Mouse (Mus musculus) neural tube, embryonic 11.5 days (tissue): ENCODE data around the gene Ccrl2. TPM values are rescaled to one million over a fixed set of nuclear protein-coding genes. Genes with fewer than 3 reads are reported as not detected.

Source experiments
- ATAC-seq: fragments of 200-750 bp; cut with Nextera tagmentation; 2 replicates; pipeline ENCODE4 v1.8.0; 2017; ENCODE audit warnings: moderate number of reproducible peaks, mild to moderate bottlenecking, moderate TSS enrichment, moderate library complexity; ENCODE audit not compliant: insufficient read depth, low FRiP score, low TSS enrichment
- DNase-seq: peaks from one replicate; pipeline ENCODE4 v3.0.0-alpha.2; 2015; ENCODE audit warnings: low spot score
- H3K27ac ChIP-seq: fragments of 300-500 bp; sonication (generic); 2 replicates; pipeline ENCODE4 v1.5.1; 2014; ENCODE audit warnings: low read depth, mild to moderate bottlenecking, low read length
- H3K27me3 ChIP-seq: fragments of 300-500 bp; sonication (generic); 2 replicates; pipeline ENCODE4 v1.6.1; 2014; ENCODE audit warnings: mild to moderate bottlenecking, low read length, mixed read lengths; ENCODE audit not compliant: control insufficient read depth, insufficient read depth
- H3K36me3 ChIP-seq: fragments of 300-500 bp; sonication (generic); 2 replicates; pipeline ENCODE4 v1.6.1; 2014; ENCODE audit warnings: mild to moderate bottlenecking, low read length, moderate library complexity, mixed read lengths; ENCODE audit not compliant: control insufficient read depth, insufficient read depth
- H3K4me1 ChIP-seq: fragments of 300-500 bp; sonication (generic); 2 replicates; pipeline ENCODE4 v1.6.1; 2014; ENCODE audit warnings: low read length, mixed read lengths; ENCODE audit not compliant: control insufficient read depth, insufficient read depth
- H3K4me2 ChIP-seq: fragments of 300-500 bp; sonication (generic); 2 replicates; pipeline ENCODE4 v1.6.1; 2014; ENCODE audit warnings: low read depth, mild to moderate bottlenecking, moderate library complexity
- H3K4me3 ChIP-seq: fragments of 300-500 bp; sonication (generic); 2 replicates; pipeline ENCODE4 v1.5.1; 2014; ENCODE audit warnings: low read depth, low read length
- H3K9ac ChIP-seq: fragments of 300-500 bp; sonication (generic); 2 replicates; pipeline ENCODE4 v1.6.1; 2014; ENCODE audit warnings: mild to moderate bottlenecking, low read length
- H3K9me3 ChIP-seq: fragments of 300-500 bp; sonication (generic); 2 replicates; pipeline ENCODE4 v1.6.1; 2016; ENCODE audit warnings: low read length; ENCODE audit not compliant: control insufficient read depth
- WGBS: fragments of 180-500 bp; shearing (Covaris S2); extraction: QIAGEN DNeasy Blood & Tissue Kit; methylation state at CpG from one replicate; pipeline ENCODE4 v1.1.7; 2014; 5-methylcytosine and 5-hydroxymethylcytosine counted together
- polyA plus RNA-seq: library from polyadenylated mRNA; unstranded; fragments of >200 nt; fragmentation: Nextera tagmentation; extraction: Ambion mirVana; gene quantifications from 2 replicates; pipeline ENCODE4 v1.2.1, GENCODE M21; 2014

The Ccrl2 gene
- polyA plus RNA-seq, 1 experiment from 2014 or later = 1.6 TPM

DNA sequence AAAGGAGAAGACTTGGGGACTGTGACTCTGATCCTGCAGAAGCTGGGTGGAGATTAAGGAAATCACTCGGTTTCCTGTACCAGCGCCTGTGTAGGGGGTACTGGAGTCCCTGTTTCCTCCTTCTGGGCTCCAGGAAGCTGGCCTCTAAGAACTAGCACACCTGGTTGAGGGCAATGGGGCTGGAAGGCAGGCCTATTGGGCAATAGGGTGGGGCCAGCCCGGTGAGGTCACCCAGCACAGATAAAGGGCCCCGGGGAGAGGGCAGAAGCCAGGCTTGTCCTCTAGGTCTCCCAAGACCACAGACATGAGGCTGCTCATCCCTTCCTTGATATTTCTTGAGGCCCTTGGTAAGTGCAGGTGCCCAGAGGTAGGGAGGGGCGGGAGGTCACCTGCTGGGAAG, 38.3 kb downstream of the Ccrl2 start, which contains the start of gene Ltf:
Ltf (plus strand) TSS at position 250 of the 400 bp plus-strand sequence.
- Histone ChIP-seq H3K9ac (no peak within 1 kb of the TSS), H3K27me3 (no peaks in the 10 kb centered on the region), H3K4me2 (no peak within 1 kb of the TSS), H3K4me1 (no peaks in the 10 kb centered on the region), H3K27ac (no peak within 1 kb of the TSS), H3K4me3 (no peak within 1 kb of the TSS), H3K36me3 (no peaks in the 10 kb centered on the region), H3K9me3 (no peaks in the 10 kb centered on the region)
- ATAC-seq (no peak), DNase-seq (no peak)
- WGBS = 74% methylated on average over 5 of the region's 5 CpGs

DNA sequence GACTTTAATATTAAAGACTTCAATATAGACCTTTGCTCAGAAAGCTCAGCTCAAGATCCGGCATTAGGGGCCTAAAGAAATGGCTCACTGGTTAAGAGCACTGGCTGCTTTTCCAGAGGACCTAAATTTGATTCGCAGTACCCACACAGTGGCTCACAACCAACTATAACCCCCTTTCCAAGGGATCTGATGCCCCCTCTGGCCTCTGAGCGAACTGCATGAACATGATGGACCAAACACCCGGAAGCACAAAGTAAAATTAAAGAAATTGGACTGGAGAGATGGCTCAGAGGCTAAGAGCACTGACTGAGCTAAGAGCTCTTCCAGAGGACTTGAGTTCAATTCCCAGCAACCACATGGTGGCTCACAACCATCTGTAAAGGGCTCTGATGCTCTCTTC, 41.7 kb downstream of the Ccrl2 start:
- no peaks in the 10 kb centered on the region for H3K9me3 ChIP-seq
- no peak overlapping the region for H3K4me3 ChIP-seq
- no peaks in the 10 kb centered on the region for H3K27me3 ChIP-seq
- DNase-seq = no peak
- no peak overlapping the region for H3K4me2 ChIP-seq
- H3K36me3 ChIP-seq = no peaks in the 10 kb centered on the region
- no peak for ATAC-seq
- no peak overlapping the region for H3K9ac ChIP-seq
- H3K4me1 ChIP-seq = no peaks in the 10 kb centered on the region
- 84% methylated on average over 4 of the region's 4 CpGs for WGBS
- no peak overlapping the region for H3K27ac ChIP-seq

GRCm38 (mm10) chr9:111012041-111012440, 45.3 kb downstream of the Ccrl2 start:
- Histone ChIP-seq H3K4me2 (no peak overlapping the region), H3K27ac (no peak overlapping the region), H3K27me3 (no peaks in the 10 kb centered on the region), H3K4me1 (no peaks in the 10 kb centered on the region), H3K9ac (no peak overlapping the region), H3K4me3 (no peak overlapping the region), H3K9me3 (no peaks in the 10 kb centered on the region), H3K36me3 (no peaks in the 10 kb centered on the region)
- 72% methylated on average over 3 of the region's 3 CpGs for WGBS
- ATAC-seq (no peak), DNase-seq (no peak)

DNA sequence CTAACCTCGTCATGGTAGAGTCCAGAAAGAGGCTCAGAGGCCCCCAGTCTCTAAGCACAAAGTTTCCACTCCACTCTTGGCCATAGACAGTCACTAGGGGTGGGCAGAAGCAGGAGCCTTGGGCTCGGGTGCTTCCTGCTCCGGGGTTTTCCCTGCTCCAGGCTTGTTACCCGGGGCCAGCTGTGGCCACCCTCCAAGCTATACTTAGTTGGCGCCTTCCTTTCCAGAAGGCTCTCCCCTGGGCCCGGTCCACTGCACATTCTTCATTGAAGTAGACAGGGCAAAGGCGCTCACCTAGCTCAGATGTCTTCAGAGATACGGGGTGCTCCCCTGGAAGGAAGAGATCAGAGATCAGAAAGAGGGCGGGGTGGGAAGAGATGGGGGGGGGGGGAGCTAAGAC, 45.8 kb downstream of the Ccrl2 start:
- Histone ChIP-seq H3K4me1 (no peaks in the 10 kb centered on the region), H3K9ac (no peak overlapping the region), H3K4me2 (no peak overlapping the region), H3K27me3 (no peaks in the 10 kb centered on the region), H3K27ac (no peak overlapping the region), H3K4me3 (no peak overlapping the region), H3K9me3 (no peaks in the 10 kb centered on the region), H3K36me3 (no peaks in the 10 kb centered on the region)
- DNase-seq = no peak
- no peak for ATAC-seq
- 81% methylated on average over 9 of the region's 9 CpGs for WGBS

GRCm38 (mm10) chr9:111009763-111010162, 47.6 kb downstream of the Ccrl2 start:
- Histone ChIP-seq H3K4me2 (no peak overlapping the region), H3K9me3 (no peaks in the 10 kb centered on the region), H3K9ac (no peak overlapping the region), H3K4me3 (no peak overlapping the region), H3K27me3 (no peaks in the 10 kb centered on the region), H3K4me1 (no peaks in the 10 kb centered on the region), H3K36me3 (no peaks in the 10 kb centered on the region), H3K27ac (no peak overlapping the region)
- WGBS = 71% methylated on average over 3 of the region's 3 CpGs
- DNase-seq (no peak), ATAC-seq (no peak)

GRCm38 (mm10) chr9:111006544-111006943, 50.8 kb downstream of the Ccrl2 start:
- Histone ChIP-seq H3K4me2 (no peak overlapping the region), H3K9ac (no peak overlapping the region), H3K27ac (no peak overlapping the region), H3K4me1 (no peaks in the 10 kb centered on the region), H3K36me3 (no peaks in the 10 kb centered on the region), H3K9me3 (no peaks in the 10 kb centered on the region), H3K4me3 (no peak overlapping the region), H3K27me3 (no peaks in the 10 kb centered on the region)
- ATAC-seq (no peak), DNase-seq (no peak)
- WGBS = 97% methylated on average over 2 of the region's 2 CpGs

Other genes with a start within 250 kb of the Ccrl2 start
- gene Prss44, start 243.5 kb downstream of the Ccrl2 start, polyA plus RNA-seq = not detected in 2 replicates
- gene Prss43, start 230.8 kb downstream of the Ccrl2 start, polyA plus RNA-seq = 0.14 TPM in 1 of 2 replicates, not detected in the other
- gene Prss45, start 222.9 kb downstream of the Ccrl2 start, polyA plus RNA-seq = 0.20 TPM in 1 of 2 replicates, not detected in the other
- gene Prss46, start 213.0 kb downstream of the Ccrl2 start, polyA plus RNA-seq = not detected in 2 replicates
- gene Prss50, start 199.6 kb downstream of the Ccrl2 start, polyA plus RNA-seq = not detected in 2 replicates
- gene Als2cl, start 177.6 kb downstream of the Ccrl2 start, polyA plus RNA-seq = 1.1 and 1.4 TPM in 2 replicates
- 0.32 and 0.70 TPM in 2 replicates for gene Tmie, start 177.4 kb downstream of the Ccrl2 start, polyA plus RNA-seq
- not detected in 2 replicates for gene Fam240a, start 140.7 kb downstream of the Ccrl2 start, polyA plus RNA-seq
- not detected in 2 replicates for gene Tdgf1, start 111.4 kb downstream of the Ccrl2 start, polyA plus RNA-seq
- 0.15 and 0.51 TPM in 2 replicates for gene Lrrc2, start 106.0 kb downstream of the Ccrl2 start, polyA plus RNA-seq
- gene Rtp3, start 66.9 kb downstream of the Ccrl2 start, polyA plus RNA-seq = 0.09 TPM in 1 of 2 replicates, not detected in the other
- 0.19 TPM in 1 of 2 replicates, not detected in the other for gene Ltf, start 38.2 kb downstream of the Ccrl2 start, polyA plus RNA-seq
- 50.8 and 51.3 TPM in 2 replicates for gene Lrrfip2, start 60.1 kb upstream of the Ccrl2 start, polyA plus RNA-seq
- gene Mlh1, start 214.3 kb upstream of the Ccrl2 start, polyA plus RNA-seq = 43.9 and 48.6 TPM in 2 replicates
- gene Epm2aip1, start 214.4 kb upstream of the Ccrl2 start, polyA plus RNA-seq = 45.4 and 47.8 TPM in 2 replicates